Mouse (Mus musculus) hindbrain, embryonic 16.5 days (tissue): ENCODE measurements at regions not wholly inside any gene's neighbourhood (a gene's known extent, or its start where the extent isn't known, plus 50 kb on each side); places are given as distances from the start of the nearest gene placed in this dataset.
A peak's percentile ranks its signal among the peaks of the same experiment; 100 is the strongest.

ENCODE experiments used
- ATAC-seq: fragments of 200-750 bp; cut with Nextera tagmentation; 2 replicates; pipeline ENCODE4 v1.8.0; 2017; ENCODE audit warnings: moderate TSS enrichment, moderate library complexity
- H3K27ac ChIP-seq: fragments of 300-500 bp; sonication (generic); 2 replicates; pipeline ENCODE4 v1.5.1; 2014; ENCODE audit warnings: low read depth, mild to moderate bottlenecking, control low read depth, low read length, moderate library complexity
- H3K27me3 ChIP-seq: fragments of 300-500 bp; sonication (generic); replicated peaks from 2 replicates; pipeline ENCODE4 v1.6.1; 2014; ENCODE audit warnings: low read length; ENCODE audit not compliant: control insufficient read depth, insufficient read depth
- H3K36me3 ChIP-seq: fragments of 300-500 bp; sonication (generic); 2 replicates; pipeline ENCODE4 v1.6.1; 2014; ENCODE audit warnings: mild to moderate bottlenecking, low read length, moderate library complexity, mixed read lengths; ENCODE audit not compliant: control insufficient read depth, insufficient read depth
- H3K4me1 ChIP-seq: fragments of 300-500 bp; sonication (generic); 2 replicates; pipeline ENCODE4 v1.6.1; 2014; ENCODE audit warnings: low read depth, low read length; ENCODE audit not compliant: control insufficient read depth, insufficient read depth
- H3K4me2 ChIP-seq: fragments of 300-500 bp; sonication (generic); 2 replicates; pipeline ENCODE4 v1.6.1; 2014; ENCODE audit warnings: mild to moderate bottlenecking, low read length, control low read depth, moderate library complexity
- H3K4me3 ChIP-seq: fragments of 300-500 bp; sonication (generic); 2 replicates; pipeline ENCODE4 v1.5.1; 2014; ENCODE audit warnings: mild to moderate bottlenecking, low read length, control low read depth, moderate library complexity
- H3K9ac ChIP-seq: fragments of 300-500 bp; sonication (generic); 2 replicates; pipeline ENCODE4 v1.6.1; 2014; ENCODE audit warnings: low read depth, mild to moderate bottlenecking, control low read depth, low read length, moderate library complexity
- H3K9me3 ChIP-seq: fragments of 300-500 bp; sonication (generic); 2 replicates; pipeline ENCODE4 v1.6.1; 2014; ENCODE audit warnings: mild to moderate bottlenecking, low read length, moderate library complexity; ENCODE audit not compliant: control insufficient read depth
- WGBS: fragments of 180-500 bp; shearing (Covaris S2); extraction: QIAGEN DNeasy Blood & Tissue Kit; methylation state at CpG from one replicate; pipeline ENCODE4 v1.1.7; 2014; 5-methylcytosine and 5-hydroxymethylcytosine counted together

DNA sequence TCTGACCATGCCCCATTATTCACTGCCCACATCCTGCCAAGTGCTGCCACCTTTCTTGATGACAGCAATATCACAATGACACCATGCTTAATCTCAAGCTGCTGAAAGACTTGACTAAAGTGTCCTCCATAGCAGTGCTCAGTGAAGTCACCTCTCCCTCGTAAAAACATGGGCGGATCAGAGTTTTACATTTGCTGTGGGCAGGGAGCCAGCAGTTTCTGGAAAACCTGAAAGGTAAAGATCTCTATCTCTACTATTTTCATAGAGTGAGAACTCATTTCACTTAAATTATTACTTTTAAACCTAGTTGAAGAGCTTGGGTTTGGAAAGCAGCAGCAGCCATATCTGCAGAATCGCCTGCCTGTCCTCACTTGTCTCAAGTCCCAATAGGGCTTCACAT, 211.6 kb upstream of the Gmds start:
- H3K4me1 ChIP-seq, result no peaks in the 10 kb centered on the region
- WGBS, result 94% methylated on average over 3 of the region's 3 CpGs
- no peak overlapping the region for H3K9ac ChIP-seq
- H3K27ac ChIP-seq, result no peak overlapping the region
- no peak overlapping the region for H3K4me3 ChIP-seq
- H3K36me3 ChIP-seq, result no peaks in the 10 kb centered on the region
- no peaks in the 10 kb centered on the region for H3K27me3 ChIP-seq
- no peak overlapping the region for H3K4me2 ChIP-seq
- no peaks in the 10 kb centered on the region for H3K9me3 ChIP-seq
- ATAC-seq, result no peak

DNA sequence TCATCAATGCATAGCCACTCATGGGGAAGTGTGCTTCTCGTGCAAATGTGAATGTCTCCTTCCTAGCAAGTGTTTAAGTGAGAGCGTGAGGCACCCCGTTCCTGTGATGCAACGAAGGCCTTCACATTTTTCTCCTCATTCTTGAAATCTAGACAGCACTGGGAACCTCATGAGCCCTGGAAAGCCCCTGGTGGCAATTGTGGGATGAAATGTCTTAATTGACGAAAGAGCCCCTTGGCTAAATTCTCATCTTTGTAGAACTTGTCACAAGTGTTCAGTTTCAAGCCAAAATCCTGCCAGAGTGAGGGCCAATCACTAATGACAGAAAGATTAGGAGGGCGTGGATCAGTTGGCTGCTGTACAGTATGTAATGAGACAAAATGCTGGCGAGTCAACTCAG, 208.6 kb upstream of the Gmds start:
- no peak overlapping the region for H3K4me3 ChIP-seq
- no peaks in the 10 kb centered on the region for H3K9me3 ChIP-seq
- ATAC-seq, result no peak
- H3K4me2 ChIP-seq, result no peak overlapping the region
- H3K27me3 ChIP-seq, result no peaks in the 10 kb centered on the region
- H3K4me1 ChIP-seq, result no peaks in the 10 kb centered on the region
- no peak overlapping the region for H3K27ac ChIP-seq
- H3K36me3 ChIP-seq, result no peaks in the 10 kb centered on the region
- WGBS, result 78% methylated on average over 7 of the region's 7 CpGs
- H3K9ac ChIP-seq, result no peak overlapping the region

DNA sequence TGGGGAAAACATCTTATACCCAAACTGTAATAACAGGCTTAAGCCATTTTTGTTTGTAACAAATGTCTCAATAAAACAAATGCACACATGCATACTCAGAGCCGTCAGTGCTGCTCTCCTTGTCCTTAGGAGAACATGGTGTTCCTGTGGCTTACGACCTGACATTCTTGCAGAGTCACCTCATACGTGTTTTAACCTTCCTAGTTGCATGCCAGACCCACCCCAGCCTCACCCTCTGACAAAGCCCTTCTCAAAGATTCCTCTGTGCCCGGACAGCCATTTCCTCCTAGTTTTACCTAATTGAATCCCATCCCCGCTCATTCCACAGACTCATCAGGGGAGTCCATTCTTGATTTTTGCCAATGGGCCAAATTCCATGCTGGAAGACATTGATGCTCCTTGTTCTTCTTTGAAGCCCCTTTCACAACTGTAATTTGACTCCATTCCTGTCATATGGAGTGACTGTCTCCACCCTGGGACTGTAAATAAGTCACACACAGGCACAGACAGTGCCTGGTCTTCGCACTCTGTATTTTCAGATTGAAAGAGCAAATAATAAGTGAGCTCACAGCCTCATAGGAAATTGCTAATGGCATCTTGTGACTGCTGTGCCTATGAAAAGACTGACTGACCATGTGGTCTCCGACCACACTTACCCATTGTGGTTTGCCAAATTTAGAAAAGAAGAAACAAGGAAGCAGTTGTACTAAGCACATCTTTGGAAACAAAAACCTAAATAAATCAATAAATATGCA, 206.6 kb upstream of the Gmds start:
- Histone ChIP-seq H3K4me2 (no peak overlapping the region), H3K36me3 (no peaks in the 10 kb centered on the region), H3K4me1 (no peaks in the 10 kb centered on the region), H3K27me3 (no peaks in the 10 kb centered on the region), H3K4me3 (no peak overlapping the region), H3K27ac (no peak overlapping the region), H3K9me3 (no peaks in the 10 kb centered on the region), H3K9ac (no peak overlapping the region)
- ATAC-seq, result peak; percentile 34; the same call in 1 of the 2 replicates
- WGBS, result 71% methylated on average over 7 of the region's 7 CpGs

DNA sequence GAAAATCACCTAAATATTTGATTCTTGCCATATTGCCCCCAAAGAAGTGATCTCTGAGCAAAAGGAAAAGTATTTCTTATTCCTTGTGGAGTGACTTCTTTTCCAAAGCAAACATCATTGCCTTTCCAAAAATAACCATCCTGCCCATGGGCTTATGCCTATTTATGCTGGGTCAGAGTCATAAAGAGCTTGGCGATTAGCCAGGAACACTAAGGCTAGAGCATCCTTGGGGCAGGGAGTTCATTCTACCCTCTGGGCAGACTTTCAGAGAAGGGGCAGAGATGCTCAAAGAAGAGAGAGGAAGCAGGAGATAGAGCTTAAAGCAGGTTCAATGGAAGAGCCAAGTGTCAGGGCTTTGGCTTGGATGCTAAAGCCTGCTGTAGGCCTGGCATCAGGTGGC, 203.1 kb upstream of the Gmds start:
- H3K36me3 ChIP-seq, result no peaks in the 10 kb centered on the region
- H3K9me3 ChIP-seq, result no peaks in the 10 kb centered on the region
- no peaks in the 10 kb centered on the region for H3K27me3 ChIP-seq
- no peak overlapping the region for H3K4me3 ChIP-seq
- H3K9ac ChIP-seq, result no peak overlapping the region
- H3K27ac ChIP-seq, result no peak overlapping the region
- ATAC-seq, result no peak
- no peak overlapping the region for H3K4me2 ChIP-seq
- 96% methylated on average over 1 of the region's 1 CpGs for WGBS
- H3K4me1 ChIP-seq, result no peaks in the 10 kb centered on the region

DNA sequence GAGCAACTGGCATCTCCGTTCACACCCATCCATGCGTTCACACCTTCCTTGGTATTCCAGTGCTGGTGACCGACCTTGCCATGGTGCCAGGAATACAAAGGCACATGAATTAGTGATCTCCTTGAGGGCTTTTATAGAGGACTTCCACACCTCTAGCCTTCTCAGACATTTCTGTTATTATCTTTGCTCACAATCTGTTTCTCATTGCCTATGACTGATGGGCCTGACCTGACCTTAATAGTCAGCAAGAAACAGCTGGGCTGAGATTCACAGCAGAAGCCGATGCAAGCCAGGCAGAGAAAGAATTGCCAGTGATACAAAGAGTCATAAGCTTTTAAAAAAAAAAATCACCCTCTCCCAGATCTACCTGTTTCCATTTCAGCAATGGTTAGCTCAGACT, 197.7 kb upstream of the Gmds start:
- no peaks in the 10 kb centered on the region for H3K4me1 ChIP-seq
- ATAC-seq, result 0 out of 2 replicates have a peak, but pooled peaks have one; percentile 20
- 78% methylated on average over 4 of the region's 4 CpGs for WGBS
- H3K9me3 ChIP-seq, result no peaks in the 10 kb centered on the region
- H3K36me3 ChIP-seq, result no peaks in the 10 kb centered on the region
- no peak overlapping the region for H3K4me3 ChIP-seq
- H3K27ac ChIP-seq, result no peak overlapping the region
- H3K27me3 ChIP-seq, result no peaks in the 10 kb centered on the region
- H3K4me2 ChIP-seq, result no peak overlapping the region
- H3K9ac ChIP-seq, result no peak overlapping the region

DNA sequence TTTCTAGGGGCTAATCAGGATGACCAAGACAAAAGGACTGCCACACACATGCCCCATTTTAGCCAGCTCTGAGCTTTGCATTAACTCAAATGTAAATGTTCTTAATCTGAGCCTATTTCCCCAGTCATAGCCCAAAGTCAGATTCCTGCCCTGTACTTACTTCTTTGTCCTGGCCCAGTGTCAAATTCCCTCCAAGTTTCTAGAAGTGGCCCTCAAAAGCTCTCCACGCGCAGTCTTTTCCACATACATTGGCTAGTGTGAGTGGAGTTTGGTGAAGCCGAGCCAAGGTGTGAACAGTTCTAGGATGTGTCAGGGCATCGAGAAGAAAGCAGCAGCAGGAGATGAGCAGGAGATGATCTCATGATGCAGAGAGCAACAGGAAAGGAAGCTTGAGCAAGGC, 197.1 kb upstream of the Gmds start:
- H3K4me3 ChIP-seq, result no peak overlapping the region
- WGBS, result 92% methylated on average over 4 of the region's 4 CpGs
- no peaks in the 10 kb centered on the region for H3K36me3 ChIP-seq
- no peaks in the 10 kb centered on the region for H3K9me3 ChIP-seq
- no peaks in the 10 kb centered on the region for H3K4me1 ChIP-seq
- no peak overlapping the region for H3K4me2 ChIP-seq
- H3K27ac ChIP-seq, result no peak overlapping the region
- ATAC-seq, result no peak
- no peak overlapping the region for H3K9ac ChIP-seq
- H3K27me3 ChIP-seq, result no peaks in the 10 kb centered on the region

DNA sequence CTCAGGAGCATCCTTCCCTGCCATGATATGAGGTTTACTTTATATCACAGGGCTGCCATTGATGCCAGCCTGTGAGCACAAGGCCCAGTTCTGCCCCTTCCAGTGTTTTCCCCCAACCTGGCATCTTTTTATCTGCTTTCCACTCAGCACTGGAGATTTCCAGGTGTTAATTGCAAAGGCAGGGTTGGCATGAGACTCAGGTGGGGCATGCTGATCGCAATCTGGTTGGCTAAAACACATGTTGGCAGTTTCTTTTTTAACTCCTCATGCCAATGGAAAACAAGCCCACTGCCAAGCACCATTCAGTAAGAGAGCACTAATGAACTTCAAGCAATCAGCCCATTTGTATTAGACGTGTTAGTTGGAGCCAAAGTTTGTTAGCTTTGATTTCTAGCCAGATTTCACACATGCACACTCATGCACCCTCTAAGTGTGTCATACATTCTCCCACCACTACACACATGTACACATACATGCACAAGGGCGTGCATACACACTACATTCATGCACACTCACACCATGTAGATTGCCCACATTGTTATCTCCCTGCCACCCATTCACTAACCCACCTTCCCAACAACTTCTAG, 192.5 kb upstream of the Gmds start:
- 75% methylated on average over 3 of the region's 3 CpGs for WGBS
- Histone ChIP-seq H3K27ac (no peak overlapping the region), H3K4me1 (no peaks in the 10 kb centered on the region), H3K36me3 (no peaks in the 10 kb centered on the region), H3K4me3 (no peak overlapping the region), H3K9me3 (no peaks in the 10 kb centered on the region), H3K9ac (no peak overlapping the region), H3K4me2 (no peak overlapping the region), H3K27me3 (no peaks in the 10 kb centered on the region)
- peak; percentile 45; the same call in 1 of the 2 replicates for ATAC-seq

DNA sequence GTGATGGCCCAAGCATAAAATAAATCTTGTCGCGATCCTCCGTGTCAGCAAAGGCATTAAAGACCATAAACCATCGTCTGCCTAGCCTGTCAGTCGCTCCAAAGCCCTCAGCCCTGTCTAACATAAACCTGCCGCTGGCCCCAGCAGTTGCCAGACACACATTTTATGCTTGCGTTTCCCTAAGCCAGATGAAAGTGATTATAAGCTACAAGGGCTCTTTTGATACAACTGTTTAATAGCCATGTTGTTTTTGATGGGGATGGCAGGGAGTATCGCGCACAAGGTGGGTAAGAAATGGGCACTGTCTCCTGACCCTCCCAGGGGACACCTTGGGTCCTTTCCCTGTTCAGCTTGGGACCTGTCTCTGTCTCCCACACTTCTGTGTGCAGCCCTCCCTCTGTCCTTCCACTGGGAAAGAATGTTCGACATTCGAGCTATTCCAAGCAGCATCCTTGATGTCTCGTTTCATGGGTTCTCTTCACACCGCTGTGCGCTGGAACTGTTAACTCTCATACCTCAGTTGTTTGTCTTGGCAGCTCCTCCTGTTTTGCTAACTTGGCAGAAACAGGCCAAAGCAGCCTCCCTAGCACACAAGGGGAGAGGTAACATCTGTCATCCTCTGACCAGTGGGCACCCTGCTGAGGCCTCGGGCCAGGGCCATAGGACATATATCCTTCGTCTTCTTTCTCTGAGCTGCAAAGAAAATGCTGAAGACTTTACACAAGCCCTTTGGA, 180.2 kb upstream of the Gmds start:
- Histone ChIP-seq H3K27ac (no peak overlapping the region), H3K9ac (no peak overlapping the region), H3K9me3 (no peaks in the 10 kb centered on the region), H3K36me3 (no peaks in the 10 kb centered on the region), H3K4me2 (no peak overlapping the region), H3K4me3 (no peak overlapping the region), H3K27me3 (no peaks in the 10 kb centered on the region), H3K4me1 (no peaks in the 10 kb centered on the region)
- WGBS, result 69% methylated on average over 16 of the region's 16 CpGs
- no peak for ATAC-seq

DNA sequence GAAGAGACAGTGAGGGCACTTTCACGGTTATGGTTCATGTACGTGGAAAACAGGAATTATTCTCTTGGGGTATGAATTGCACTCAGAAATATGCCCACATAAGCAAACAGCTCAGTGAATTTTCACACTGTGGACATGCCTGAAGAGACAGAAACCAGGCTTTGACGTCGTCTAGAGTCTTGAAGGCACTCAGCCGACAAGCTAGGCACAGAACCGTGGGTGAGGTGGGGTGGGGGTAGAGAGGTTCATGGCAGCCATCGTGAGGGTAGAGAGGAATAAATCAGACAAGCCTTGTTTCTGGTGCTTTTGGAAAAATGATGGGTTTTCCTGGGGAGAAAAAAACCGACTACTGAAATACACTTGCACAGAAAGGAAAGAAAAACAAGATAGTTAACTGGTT, 179.0 kb upstream of the Gmds start:
- no peaks in the 10 kb centered on the region for H3K36me3 ChIP-seq
- no peak overlapping the region for H3K27ac ChIP-seq
- ATAC-seq, result no peak
- H3K9me3 ChIP-seq, result no peaks in the 10 kb centered on the region
- H3K9ac ChIP-seq, result no peak overlapping the region
- no peaks in the 10 kb centered on the region for H3K27me3 ChIP-seq
- H3K4me1 ChIP-seq, result no peaks in the 10 kb centered on the region
- H3K4me2 ChIP-seq, result no peak overlapping the region
- H3K4me3 ChIP-seq, result no peak overlapping the region
- 78% methylated on average over 8 of the region's 8 CpGs for WGBS
